In genomic region chr2:173245258-173245657, GRCm38 (mm10) we compare ENCODE assay signal across 28 mouse cellular contexts. TPM values are rescaled to one million over a fixed set of nuclear protein-coding genes. Genes with fewer than 3 reads are reported as not detected.
DNase-seq lines count a peak whose midpoint lies in the region; TF ChIP-seq lines count a peak whose summit lies in the region.
"Had no signal": no experiment of that assay in that cellular context is flagged by ENCODE, and none has a peak within 500 bp of the region (broad histone marks: within the 10 kb centered on the region; RNA-seq: fewer than 3 reads in every experiment).

No protein-coding gene starts in this region.

- DNase-seq in frontal cortex, postnatal 36 days (ENCODE audit: low spot score in 2 of 2), result peak; percentile 50 to 67
- DNase-seq in frontal cortex, postnatal 25 days (ENCODE audit: low spot score in 2 of 2), result no peak
- no peak for DNase-seq in left cerebral cortex, adult 2 months (ENCODE audit: extremely low spot score in 1 of 2, low spot score in 2 of 2)
- DNase-seq in left cerebral cortex, postnatal 14 days (ENCODE audit: low spot score in 2 of 2), result no peak
- DNase-seq in testis, postnatal 14 days (ENCODE audit: low spot score), result no peak
- no peak for DNase-seq in kidney, adult 11 months
- DNase-seq: adrenal gland, postnatal 36 days; cerebellum, adult 11-12 months; cerebellum, postnatal 14 days; gastrocnemius, postnatal 14 days; heart, adult 11 months; kidney, postnatal 4 days; lung, adult 18-20 months; lung, postnatal 14 days; thymus, postnatal 14 days had no signal

- TF ChIP-seq POLR2A in testis, adult 2 months (IDR thresholded peaks at IDR 0.05; ENCODE audit: control insufficient read depth, low read depth, low read length), result no peak

- H3K27ac ChIP-seq in left cerebral cortex, adult 2 months, result no peak overlapping the region
- H3K27ac ChIP-seq in testis, adult 2 months (ENCODE audit: control insufficient read depth, insufficient read depth, low read depth, low read length), result no peak overlapping the region
- H3K27ac ChIP-seq: embryonic facial prominence, embryonic 12.5 days; hindbrain, embryonic 15.5 days; kidney, embryonic 15.5 days; limb, embryonic 13.5 days; liver, embryonic 12.5 days; midbrain, embryonic 12.5 days; stomach, postnatal 0 days had no signal

- peak overlapping the region; percentile 31 for H3K4me3 ChIP-seq in left cerebral cortex, adult 2 months
- H3K4me3 ChIP-seq in testis, adult 2 months (ENCODE audit: control insufficient read depth, low read depth, low read length), result peak overlapping the region; percentile 69; the same call in 1 of the 2 replicates
- H3K4me3 ChIP-seq: embryonic facial prominence, embryonic 12.5 days; hindbrain, embryonic 15.5 days; kidney, embryonic 15.5 days; limb, embryonic 13.5 days; liver, embryonic 12.5 days; midbrain, embryonic 12.5 days had no signal

- no peak for TF ChIP-seq CTCF in left cerebral cortex, adult 2 months (IDR thresholded peaks at IDR 0.05)
- TF ChIP-seq CTCF in testis, adult 2 months (IDR thresholded peaks at IDR 0.05; ENCODE audit: control insufficient read depth, insufficient read depth, insufficient replicate concordance, low read depth, low read length), result no peak

- intact Hi-C loops in left cerebral cortex, adult 2 months (cut with DNase I), result no loop called here
- intact Hi-C loops in left cerebral cortex, postnatal 14 days (cut with DNase I), result no loop called here

- H3K4me1 ChIP-seq in testis, adult 2 months (ENCODE audit: control insufficient read depth, insufficient read depth, low read length), result no peaks in the 10 kb centered on the region; the same call in 1 of the 2 replicates
- H3K4me1 ChIP-seq: liver, embryonic 12.5 days had no signal

- H3K36me3 ChIP-seq in testis, adult 2 months (ENCODE audit: control insufficient read depth, insufficient read depth, low read length), result no peaks in the 10 kb centered on the region
- H3K36me3 ChIP-seq: embryonic facial prominence, embryonic 12.5 days; G1E; hindbrain, embryonic 15.5 days; kidney, embryonic 15.5 days; liver, embryonic 12.5 days; midbrain, embryonic 12.5 days had no signal

- H3K27me3 ChIP-seq in testis, adult 2 months (ENCODE audit: control insufficient read depth, insufficient read depth, low read length), result no peaks in the 10 kb centered on the region
- H3K27me3 ChIP-seq: embryonic facial prominence, embryonic 12.5 days; hindbrain, embryonic 15.5 days; kidney, embryonic 15.5 days; limb, embryonic 13.5 days; Patski had no signal

RNA-seq across cellular contexts. Expression of gene Zbp1, which starts 26.5 kb away (rescaled TPM):
- total RNA-seq in left cerebral cortex, adult 2 months (2021), result under 1 TPM in 1 of 2 experiments, not detected in 1; 0.36 TPM
- total RNA-seq in left cerebral cortex, postnatal 14 days (2021), result not detected
- 0.30 and 0.40 TPM in 2 replicates for polyA plus RNA-seq in testis, adult 2 months (2012; rRNA removed)
- total RNA-seq: gastrocnemius, postnatal 14 days had no signal
- polyA plus RNA-seq: embryonic facial prominence, embryonic 12.5 days; forebrain, embryonic 11.5 days; G1E; heart, embryonic 11.5 days had no signal

RNA-seq across cellular contexts. Expression of gene Pmepa1, which starts 31.1 kb away (rescaled TPM):
- 10 to 100 TPM; 53.4 to 58.5 TPM for total RNA-seq in left cerebral cortex, adult 2 months (2021)
- total RNA-seq in left cerebral cortex, postnatal 14 days (2021), result 10 to 100 TPM; 43.3 to 56.9 TPM
- polyA plus RNA-seq in testis, adult 2 months (2012; rRNA removed), result 2.6 and 3.2 TPM in 2 replicates
- total RNA-seq: neutrophil, adult 5-6 weeks had no signal
- polyA plus RNA-seq: G1E had no signal

Comparison
In these comparisons a context has a peak if more than half of its experiments do, and no peak if none do; other contexts are left out.
1. DNase-seq: peak in frontal cortex, postnatal 36 days (2 of 2); none in frontal cortex, postnatal 25 days (0 of 2), left cerebral cortex, adult 2 months (0 of 2), left cerebral cortex, postnatal 14 days (0 of 2), testis, postnatal 14 days (single experiment) and kidney, adult 11 months (single experiment).